Mouse (Mus musculus): ENCODE measurements at regions not wholly inside any gene's neighbourhood (a gene's known extent, or its start where the extent isn't known, plus 50 kb on each side); places are given as distances from the start of the nearest gene placed in this dataset.

GRCm38 (mm10) chr2:103891240-103891767 is 66.5 kb upstream of the Lmo2 start:
- DNase-seq (ENCODE audit: extremely low spot score in 1 of 2, low spot score in 1 of 2) = no peak

GRCm38 (mm10) chr2:103893159-103893740 is 64.5 kb upstream of the Lmo2 start:
- no peak for DNase-seq (ENCODE audit: extremely low spot score in 1 of 2, low spot score in 1 of 2)

GRCm38 (mm10) chr2:103893805-103894204 is 64.0 kb upstream of the Lmo2 start:
- DNase-seq (ENCODE audit: extremely low spot score in 1 of 2, low spot score in 1 of 2) = no peak

- DNase-seq (ENCODE audit: extremely low spot score in 1 of 2, low spot score in 1 of 2) = no peak
Measured at GRCm38 (mm10) chr2:103894981-103895676, 62.7 kb upstream of the Lmo2 start.

- no peak for DNase-seq (ENCODE audit: extremely low spot score in 1 of 2, low spot score in 1 of 2)
Measured at GRCm38 (mm10) chr2:103896160-103896559, 61.6 kb upstream of the Lmo2 start.

- no peak for DNase-seq (ENCODE audit: extremely low spot score in 1 of 2, low spot score in 1 of 2)
Measured at GRCm38 (mm10) chr2:103896814-103897213, 61.0 kb upstream of the Lmo2 start.

- no peak for DNase-seq (ENCODE audit: extremely low spot score in 1 of 2, low spot score in 1 of 2)
Measured at GRCm38 (mm10) chr2:103899713-103900112, 58.1 kb upstream of the Lmo2 start.

DNA sequence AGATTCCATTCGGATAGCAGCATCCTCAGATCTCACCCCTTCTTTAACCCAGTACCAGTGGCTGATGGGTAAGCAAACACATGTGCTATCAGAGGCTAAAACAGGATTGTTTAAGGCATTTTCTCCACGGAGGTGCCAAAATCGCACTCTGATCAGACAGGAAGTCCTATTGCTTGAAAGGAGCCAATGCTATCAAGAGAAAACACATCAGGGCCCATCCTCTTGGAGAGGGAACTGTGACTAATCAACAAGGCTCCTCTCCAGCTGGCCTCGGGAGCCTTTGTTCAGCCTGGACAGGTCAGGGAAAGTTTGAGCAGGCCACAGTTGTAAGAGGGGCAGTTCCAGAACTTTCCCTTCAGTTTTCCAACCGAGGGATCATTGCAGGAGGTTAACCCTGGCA is 57.4 kb upstream of the Lmo2 start:
- no peak for DNase-seq (ENCODE audit: extremely low spot score in 1 of 2, low spot score in 1 of 2)

DNA sequence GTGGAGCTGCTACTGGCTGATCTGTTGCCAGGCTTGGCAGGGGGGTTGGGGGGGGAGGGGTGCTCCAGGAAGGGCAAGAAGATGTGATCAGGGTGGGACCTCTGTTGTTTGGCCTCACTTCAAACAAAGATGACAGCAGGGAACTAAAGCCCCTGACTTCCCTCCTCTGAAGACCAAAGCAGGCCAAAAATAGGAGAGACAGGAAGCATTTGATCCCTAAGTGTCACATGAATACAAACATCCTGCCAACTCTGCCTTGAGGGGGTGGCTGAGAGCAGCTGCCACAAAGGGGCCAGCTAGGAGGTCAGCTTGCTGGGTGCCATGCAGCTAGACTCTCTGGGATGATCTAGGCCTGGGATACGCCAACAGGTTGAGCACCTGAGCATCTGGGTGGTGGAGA is 56.3 kb upstream of the Lmo2 start:
- no peak for DNase-seq (ENCODE audit: extremely low spot score in 1 of 2, low spot score in 1 of 2)

DNA sequence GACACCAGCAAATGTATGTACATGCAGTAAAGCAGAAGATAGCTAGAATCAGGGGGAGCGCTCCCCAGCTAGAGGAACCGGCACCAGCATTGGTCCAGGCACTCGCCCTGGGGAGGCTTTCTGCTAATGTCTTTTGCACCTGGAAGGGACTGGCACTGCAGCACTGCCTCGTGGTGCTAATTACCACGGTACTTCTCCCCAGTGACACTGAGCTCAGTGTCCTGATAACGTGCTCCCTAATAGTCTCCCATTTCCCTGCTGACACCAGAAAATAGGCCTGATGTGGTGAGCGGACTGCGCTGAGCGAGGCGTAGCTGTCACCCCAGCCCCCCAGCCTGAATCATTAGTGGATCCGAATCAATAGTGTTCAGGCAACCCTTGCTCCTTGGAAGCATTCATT is 55.0 kb upstream of the Lmo2 start:
- no peak for DNase-seq (ENCODE audit: extremely low spot score in 1 of 2, low spot score in 1 of 2)

DNA sequence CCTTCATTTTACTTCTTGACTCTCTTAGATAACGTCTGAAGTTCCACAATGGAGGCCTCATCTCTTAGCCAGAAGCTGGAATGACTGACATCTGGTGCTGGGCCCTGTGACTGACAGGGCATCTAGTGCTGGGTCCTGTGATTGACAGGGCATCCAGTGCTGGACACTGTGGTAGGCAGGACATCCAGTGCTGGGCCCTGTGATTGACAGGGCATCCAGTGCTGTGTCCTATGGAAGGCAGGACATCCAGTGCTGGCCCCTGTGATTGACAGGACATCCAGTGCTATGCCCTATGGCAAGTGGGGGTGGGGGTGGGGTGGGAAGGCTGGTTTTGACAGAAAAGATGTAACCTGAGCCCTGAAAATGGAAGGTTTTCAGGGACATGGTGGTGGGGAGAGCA is 52.1 kb upstream of the Lmo2 start:
- no peak for DNase-seq (ENCODE audit: extremely low spot score in 1 of 2, low spot score in 1 of 2)

GRCm38 (mm10) chr2:103906581-103907184 is 51.1 kb upstream of the Lmo2 start:
- DNase-seq (ENCODE audit: extremely low spot score in 1 of 2, low spot score in 1 of 2) = no peak

Data from frontal cortex, adult 2 months (tissue).